Mouse (Mus musculus) retina, adult 2 months (tissue): Measurements from ENCODE around the gene Wsb2.
"Not testable (repeated sequence)": the region's sequence is repeated elsewhere in the genome, so short reads cannot be mapped to it uniquely, and the experiment has no call there.

Experiments used
- DNase-seq: peaks from one replicate; pipeline ENCODE4 v3.0.0-alpha.2; 2012; ENCODE audit warnings: low read depth, low spot score

Wsb2 gene

DNA sequence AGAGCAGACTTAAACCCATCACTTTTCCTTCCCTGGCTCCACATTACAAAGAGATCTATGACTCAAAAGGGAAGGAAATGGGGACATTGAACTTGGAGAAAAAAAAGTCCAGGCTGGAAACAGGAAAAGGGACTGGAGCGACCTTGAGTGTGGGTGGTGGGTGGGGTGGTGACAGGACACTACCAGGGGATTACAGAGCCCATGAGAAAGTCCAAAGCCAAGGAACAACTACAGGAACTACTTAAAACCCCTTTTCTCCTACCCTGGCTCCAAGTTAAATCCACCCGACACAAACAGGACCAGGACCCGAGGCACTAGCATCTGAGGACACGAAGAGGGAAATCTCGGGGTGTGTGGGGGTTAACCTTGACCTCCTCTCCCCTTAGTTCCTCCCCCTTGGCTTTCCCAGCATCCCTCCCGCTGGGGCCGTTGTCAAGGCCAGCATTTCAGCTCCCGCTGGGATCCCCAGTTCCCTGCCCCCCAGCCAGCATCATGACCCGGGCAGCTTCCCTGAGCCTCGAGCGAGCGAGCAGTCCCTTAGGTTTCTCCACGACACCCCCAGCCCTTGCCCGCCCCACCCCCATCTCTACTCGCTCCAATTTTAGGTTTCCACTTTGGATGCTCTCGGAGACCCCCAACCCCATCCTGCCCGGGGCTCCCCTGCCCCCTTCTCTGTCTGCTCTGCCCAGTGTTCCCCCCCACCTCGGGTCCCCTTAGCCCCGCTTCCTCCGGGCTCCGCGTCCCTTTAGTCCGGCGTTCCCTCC lies 557 bp upstream of the Wsb2 start:
- no peak for DNase-seq

DNA sequence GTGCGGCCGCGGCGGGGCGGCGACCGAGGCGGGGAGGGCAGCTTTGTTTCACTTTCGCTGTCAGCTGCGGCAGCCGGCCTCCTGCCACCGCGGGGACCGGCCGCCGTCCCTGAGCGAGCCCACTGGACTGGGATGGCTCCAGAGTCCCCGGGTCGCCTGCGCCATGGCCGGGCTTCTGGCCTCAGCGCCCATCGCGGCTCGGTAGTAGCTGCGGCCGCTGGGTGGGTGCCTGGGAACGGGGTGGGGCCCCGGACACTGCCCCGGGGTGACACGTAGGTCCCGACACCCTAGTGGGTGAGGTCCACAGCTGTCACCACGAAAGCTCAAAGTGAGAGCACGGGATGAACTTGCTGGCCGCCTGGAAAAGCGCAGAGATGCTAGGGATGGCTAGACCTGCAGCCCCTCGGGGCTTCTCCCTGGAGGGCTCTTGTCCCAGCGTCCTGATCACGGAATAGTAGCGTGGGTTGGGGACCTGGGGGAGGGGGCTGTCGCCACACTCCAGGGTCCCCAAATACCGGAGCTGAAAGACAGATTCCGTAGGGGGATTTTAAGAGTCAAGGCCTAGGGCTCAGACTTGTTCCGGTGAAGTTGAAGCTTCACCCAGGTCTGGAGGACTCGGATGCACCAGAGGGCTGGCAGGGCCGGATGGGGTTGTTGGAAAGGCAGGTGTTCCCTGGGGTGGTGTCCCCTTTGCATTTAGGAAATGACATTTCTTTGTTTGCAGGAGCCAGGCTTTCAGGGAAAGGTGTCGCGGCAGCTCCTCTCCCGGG lies 559 bp downstream of the Wsb2 start:
- DNase-seq, result no peak

DNA sequence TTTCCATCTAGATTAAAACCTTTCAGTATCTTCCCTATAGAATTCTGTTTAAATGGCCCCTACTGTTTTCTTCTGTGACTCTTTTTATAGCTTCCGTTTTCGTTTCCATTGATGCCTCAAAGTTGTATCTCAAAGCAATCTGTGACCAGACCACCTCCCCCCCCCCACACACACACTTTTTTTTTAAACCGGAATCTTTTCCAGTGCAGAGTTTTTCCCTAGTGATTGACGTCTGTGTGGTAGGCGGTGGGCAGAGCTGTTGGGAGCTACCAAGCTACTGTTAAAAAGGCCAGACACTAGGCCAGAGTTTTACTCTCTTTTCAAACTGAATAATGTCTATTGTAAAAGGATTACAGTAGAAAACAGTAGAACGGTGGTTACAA lies 1.1 kb downstream of the Wsb2 start:
- no peak for DNase-seq

DNA sequence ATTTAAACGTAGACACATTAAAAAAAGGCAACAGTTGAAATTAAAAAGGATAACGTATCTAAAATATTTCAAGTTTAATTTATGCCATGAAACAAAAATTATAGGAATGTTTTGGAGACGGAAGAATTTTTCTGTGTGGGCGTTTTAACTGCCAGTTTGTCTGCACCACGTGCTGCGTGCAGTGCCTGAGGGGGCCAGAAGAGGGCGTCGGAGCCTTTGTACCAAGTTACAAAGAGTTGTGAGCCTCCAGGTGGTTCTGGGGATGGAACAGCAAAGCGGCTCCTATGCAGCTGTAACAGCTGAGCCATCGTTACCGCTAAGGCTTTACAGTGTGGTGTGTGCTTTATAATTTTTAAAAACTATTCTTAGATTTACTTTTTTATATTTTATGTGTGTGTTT lies 1.6 kb downstream of the Wsb2 start:
- no peak for DNase-seq

DNA sequence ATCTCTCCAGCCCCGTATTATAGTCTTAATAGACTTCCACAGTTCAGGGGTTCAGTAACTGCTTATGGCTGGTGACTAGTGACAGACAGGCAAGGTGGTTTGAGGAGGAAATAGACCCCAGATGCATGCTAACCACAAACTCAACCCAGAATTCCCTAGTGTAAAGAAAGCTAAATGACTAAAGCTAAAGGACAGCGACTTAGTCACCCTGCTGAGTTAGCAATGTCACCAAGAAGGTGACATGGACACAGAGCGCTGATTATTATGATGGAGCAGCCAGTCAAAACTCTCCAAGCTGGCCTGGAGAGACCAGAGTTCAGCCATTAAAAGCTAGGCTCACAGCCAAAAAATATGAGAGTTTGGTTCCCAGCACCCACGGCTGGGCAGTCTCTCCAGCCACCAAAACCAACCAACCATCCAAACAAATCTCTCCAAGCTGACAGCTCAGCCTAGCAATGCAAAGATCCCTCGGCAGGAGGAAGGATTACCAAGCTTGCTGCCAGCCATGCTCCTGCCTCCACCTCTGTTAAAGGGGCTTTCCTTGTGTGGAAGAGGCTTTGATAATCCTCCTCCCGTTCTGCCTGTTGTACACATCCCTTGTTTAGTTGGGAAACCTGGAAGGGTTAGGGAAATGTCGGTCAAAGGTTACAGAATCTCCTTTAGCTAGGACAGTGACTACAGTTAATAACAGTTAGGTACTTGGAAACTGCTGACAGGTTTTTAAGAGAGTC lies 2.6 kb downstream of the Wsb2 start:
- no peak for DNase-seq

DNA sequence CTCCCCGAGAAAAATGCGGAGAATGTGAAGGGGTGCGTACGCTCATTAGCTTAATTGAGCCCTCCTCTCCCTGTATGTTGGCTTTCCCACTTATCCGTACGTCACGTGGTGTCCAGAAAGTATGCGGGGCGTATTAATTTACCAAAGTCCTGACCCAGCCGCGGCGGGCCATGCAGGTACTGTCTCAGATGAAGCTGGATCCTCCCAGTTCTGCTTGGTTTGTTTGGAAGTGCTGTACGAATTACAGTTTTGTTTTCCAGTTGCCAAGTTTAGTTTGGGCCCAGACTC lies 3.1 kb downstream of the Wsb2 start:
- DNase-seq, result no peak

DNA sequence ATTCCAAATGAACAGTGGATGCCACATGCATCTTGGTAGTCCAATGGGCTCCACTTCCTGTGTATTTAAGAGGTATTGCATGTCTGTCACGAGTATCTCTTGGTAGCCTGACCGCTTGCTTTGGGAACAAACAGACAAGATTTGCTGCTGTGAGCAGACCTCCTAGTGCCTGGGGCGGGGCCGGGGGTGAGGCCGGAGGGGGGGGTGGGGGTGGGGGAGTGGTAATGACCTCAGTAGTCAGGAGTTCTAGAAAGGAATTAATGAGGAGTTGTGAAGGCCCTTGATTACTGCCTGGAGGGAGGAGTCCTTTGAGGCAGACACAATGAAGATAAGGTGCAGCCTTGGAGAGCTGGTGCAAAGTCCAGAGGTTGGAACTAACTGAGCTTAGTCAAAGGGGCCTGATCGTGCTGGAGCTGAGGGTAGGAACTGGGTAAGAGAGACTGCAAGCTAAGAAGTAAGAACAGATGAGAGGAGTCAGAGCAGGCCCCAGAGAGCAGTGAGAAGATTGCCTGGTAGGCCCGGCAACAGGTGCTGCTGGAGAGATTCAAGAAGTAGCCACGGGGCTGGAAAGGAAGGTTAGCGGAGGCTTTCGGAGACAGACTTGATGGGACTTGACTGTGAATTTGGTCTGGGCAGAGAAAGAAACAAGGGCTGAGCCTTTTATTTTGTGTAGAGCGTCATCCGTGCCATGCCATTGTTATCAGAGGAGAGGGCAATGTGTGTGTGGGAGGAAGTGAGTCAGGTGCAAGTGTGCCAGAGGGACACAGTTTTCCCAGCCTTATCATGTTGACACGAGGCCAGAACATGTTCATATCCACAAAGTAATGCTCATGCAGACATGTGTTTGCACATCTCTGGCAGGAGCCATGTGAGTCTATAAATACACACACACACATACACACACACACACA lies 3.8 kb downstream of the Wsb2 start:
- DNase-seq, result no peak

DNA sequence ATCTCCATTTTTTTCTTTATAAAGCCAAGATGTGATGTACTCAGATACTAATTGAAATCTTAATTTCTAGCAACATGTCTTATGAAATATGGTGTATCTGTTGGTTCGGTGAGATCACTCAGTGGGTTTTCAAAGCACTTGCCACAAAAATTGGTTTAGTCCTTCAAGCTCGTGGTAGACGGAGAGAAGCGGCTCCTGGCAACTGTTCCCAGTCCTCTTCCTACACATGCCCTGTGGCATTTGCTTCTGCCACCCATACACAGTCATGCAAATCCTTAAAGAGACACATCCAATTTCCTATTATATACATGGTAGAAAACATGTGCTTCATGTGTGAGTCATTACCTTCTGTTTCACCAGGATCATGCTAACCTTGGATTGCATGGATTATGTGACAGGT lies 4.5 kb downstream of the Wsb2 start:
- no peak for DNase-seq

DNA sequence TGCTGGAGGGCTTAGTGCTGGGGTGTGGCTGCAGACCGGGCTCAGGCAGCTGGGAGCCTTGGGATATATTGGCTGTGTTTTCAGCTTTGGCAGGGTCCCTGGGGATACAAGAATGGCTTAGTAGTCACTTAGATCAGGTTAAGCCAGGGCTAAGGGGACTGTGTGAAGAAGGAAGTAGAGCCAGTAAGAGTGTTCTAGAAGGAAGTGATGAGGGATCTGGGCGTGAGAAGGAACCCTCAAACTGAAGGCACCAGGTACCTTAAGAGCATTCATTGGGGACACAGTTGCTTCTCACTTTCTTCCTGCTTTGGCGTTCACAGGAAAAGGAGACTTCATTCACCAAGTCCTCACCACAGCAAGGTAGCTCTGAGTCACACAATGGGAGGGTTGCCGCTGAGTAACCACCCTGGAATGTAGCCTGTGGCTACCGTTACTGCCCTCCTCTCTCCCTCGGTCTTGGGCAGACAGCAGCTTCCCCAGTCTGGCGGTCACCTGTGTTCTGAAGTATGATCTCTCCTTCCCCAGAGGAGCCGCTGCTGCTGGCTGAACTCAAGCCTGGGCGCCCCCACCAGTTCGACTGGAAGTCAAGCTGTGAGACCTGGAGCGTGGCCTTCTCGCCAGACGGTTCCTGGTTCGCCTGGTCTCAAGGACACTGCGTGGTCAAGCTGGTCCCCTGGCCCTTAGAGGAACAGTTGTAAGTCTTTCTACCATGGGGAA lies 6.1 kb downstream of the Wsb2 start:
- DNase-seq, result no peak

DNA sequence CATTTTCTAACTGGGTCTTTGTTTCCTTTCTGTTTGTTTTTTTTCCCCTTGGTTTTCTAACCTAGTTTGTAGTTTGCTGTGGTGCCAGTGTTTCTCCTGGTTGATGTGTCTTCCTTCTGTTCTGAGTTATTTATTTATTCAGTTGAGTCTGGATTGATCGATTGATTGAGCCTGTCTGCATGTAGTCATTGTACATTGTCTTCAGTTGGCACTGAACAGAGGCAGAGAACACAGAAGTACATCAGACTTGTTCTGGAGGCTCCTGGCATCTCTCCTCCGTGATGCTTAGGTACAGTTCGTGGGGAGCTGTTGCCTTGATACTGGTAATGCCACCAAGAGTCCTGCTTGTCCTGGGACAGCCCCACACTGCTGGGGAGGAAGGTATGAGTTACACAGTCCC lies 7.7 kb downstream of the Wsb2 start:
- no peak for DNase-seq

DNA sequence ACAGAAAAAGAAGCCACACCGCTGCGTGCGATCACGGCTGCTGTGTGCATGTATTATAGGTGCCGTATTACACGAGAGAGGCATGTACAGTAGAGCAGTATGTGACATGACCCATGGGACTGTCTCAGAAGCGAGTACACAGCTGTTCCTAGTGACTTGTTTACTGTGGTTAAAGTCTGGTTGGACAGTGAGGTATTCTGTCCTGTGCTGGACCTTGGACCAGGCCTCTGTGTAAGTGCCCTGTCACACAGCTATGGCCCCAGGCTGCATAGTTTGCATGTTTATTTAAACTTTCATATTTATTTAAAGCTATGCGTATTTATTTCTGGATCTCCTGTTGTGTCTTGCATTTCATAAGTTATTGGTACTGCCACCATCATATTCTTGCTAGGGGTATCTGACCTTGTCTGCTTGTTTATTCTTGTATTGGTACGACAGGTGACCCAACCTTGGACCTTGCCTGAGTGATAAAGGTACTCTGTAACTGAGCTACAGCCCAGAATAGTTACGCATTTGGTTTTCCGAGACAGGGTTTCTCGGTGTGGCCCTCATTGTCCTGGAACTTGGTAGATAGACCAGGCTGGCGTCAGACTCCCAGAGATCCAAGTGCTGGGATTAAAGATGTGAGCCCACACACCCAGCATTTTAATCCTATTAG lies 8.9 kb downstream of the Wsb2 start:
- DNase-seq, result no peak

DNA sequence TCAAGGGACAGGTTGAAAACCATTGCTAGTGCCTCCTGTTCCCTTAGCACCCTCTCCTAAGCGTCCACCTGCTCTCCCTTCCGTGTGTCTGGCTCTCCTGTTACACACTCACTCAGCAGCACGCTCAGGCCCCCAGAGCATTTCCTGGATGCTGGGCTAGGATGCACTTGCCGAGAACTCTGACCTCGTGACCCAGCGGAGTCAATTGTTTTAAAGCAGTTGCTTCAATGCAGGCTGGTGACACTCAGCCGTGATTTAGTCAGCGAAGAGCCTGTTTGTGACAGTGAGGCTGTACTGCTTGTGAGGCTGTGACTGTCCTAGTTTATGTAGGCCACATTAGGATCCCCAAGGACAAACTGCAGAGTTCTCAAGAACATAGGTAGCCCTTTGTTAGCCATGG lies 10.1 kb downstream of the Wsb2 start:
- no peak for DNase-seq

DNA sequence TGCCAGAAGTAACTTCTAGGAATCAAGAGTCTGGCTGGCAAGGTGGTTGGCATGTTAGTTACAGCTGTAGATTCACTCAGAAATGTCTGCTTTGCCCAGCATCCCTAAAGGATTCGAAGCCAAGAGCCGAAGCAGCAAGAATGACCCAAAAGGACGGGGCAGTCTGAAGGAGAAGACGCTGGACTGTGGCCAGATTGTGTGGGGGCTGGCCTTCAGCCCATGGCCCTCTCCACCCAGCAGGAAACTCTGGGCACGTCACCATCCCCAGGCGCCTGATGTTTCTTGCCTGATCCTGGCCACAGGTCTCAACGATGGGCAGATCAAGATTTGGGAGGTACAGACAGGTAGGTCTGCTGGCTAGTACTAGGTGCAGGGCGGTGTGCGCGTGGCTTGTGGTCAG lies 13.5 kb downstream of the Wsb2 start:
- no peak for DNase-seq

DNA sequence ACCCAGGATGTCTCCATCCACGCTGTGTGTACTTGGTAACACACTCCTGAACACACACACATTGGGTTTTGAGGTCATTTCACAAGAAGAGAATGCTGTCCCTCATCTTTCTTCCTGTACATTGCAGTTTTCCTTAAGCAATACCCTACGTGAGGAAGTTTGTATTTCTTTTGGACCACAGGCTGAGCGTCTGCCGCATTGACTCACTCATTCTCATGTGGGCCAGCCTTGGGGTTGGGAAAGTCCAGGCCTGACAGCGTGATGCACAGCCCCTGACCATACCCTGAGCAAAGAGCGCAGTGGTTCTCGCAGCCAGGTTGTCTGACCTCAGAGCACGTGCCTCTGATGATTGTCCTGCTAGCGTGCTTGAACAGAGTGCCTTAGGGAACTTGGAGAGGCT lies 16.3 kb downstream of the Wsb2 start:
- DNase-seq, result no peak

DNA sequence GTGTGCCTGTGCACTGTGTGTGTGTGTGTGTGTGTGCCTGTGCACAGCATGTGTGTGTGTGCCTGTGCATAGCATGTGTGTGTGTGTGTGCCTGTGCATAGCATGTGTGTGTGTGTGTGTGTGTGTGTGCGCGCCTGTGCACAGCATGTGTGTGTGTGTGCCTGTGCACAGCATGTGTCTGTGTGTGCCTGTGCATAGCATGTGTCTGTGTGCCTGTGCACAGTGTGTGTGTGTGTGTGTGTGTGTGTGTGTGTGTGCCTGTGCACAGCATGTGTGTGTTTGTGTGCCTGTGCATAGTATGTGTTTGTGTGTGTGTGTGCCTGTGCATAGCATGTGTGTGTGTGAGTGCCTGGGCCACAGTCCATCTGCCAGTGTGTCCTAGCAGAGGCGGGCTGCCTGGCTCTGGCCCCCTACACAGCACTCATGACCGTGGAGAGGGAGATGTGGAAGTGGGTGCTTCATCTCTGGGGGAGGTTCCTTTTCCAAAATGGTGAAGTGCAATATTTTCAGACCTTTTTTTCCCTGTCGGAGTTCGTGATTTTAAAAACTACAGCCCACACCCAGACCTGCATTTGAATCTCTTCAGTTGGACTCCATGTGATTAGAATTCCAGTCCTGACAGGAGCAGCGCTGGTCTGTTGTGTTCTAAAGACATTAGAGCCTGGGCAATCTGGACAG lies 17.4 kb downstream of the Wsb2 start:
- no peak for DNase-seq

DNA sequence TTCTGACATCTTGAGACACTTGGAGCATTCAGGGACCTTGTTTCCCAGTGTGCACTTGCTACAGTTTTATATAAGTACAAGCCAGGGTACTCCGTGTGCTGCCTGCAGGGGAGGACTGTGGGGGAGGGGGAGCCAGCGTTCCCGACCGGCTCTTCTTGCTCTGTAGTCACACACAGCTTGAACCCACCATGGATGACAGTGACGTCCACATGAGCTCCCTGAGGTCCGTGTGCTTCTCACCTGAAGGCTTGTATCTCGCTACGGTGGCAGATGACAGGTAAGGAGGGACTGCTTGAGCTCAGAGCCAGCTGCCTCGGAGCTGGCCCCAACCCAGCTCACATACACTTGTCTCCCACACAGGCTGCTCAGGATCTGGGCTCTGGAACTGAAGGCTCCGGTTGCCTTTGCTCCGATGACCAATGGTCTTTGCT lies 19.2 kb downstream of the Wsb2 start:
- no peak for DNase-seq

DNA sequence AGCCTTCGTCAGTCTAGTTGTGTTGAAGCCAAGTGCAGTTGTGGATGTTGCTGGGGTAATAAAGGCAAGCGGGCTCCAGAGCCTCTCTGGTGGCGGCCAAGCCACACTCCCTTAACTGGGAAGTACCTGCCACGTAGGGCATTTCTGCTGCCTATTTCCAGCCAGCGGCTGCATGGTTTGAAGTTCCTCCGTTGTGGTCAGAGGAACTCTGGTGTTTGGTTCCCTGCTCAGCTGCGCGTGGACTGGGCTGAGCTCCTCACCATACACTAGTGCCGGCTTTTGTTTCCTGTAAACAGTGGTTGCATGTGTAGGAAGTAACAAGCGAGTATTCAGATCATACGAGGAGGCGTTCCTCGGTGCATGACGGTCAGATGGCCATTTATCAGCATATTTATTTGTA lies 20.6 kb downstream of the Wsb2 start:
- DNase-seq, result not testable (repeated sequence)

DNA sequence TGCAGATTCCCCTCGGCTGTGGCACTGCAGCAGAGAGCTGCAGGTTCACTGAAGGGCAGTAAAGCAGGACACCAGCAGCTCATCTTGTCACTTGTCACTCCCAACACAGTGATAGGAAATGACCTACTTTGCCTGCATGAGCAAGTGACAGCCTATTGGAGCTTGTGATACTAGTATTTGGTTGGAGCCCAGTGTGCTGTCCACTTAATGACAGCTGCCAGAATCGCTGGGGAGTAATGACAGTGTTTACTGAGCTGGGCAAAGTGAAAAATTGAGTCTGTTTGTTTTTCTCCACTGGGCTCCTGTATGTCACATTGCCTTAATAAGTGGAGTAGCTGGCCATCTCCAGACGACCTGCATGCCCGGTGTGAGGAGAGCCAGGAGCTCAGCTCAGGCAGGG lies 23.1 kb downstream of the Wsb2 start:
- DNase-seq, result no peak

DNA sequence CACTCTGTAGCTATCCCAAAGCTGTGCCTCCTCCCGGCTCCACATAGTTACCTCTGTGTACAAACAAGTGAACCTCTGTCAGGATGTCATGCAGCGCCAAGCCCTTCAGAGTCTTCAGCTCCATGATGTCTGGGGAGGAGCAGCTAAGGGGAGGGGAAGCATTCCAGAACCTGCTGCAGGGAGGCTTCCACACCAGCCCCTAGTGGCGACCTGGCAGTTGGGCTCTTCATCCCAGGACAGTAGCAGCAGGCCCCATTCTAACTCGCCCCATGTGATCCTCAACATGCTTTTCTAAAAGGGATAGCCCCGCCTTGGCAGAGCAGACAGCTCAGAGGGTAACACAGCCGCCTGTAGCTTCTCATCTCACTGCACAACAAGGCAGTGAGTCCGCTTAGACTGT lies 24.7 kb downstream of the Wsb2 start:
- DNase-seq, result no peak

DNA sequence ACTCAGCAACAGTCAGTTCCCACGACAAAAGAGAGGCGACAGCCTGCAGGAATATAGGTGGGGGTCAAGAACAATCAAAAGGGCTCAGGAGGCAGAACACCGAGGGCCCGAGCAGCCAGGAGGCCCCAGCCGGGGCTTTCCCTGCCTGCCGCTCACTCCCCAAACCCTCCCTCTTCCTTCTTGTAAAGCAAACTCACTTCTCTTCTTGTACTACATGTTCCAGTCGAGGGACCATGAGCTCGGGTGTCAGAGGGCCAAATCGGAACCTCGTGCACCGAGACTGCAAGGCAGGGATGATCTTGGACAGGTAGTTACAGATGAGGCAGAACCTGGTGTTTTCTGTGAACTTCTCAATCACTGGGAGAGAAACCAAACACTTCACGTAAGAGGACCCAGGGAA lies 26.1 kb downstream of the Wsb2 start:
- DNase-seq, result no peak
